Mouse (Mus musculus) T-cell, adult 2 months (primary cell): Measurements from ENCODE around the gene Tmed1.
"Not testable (repeated sequence)": the region's sequence is repeated elsewhere in the genome, so short reads cannot be mapped to it uniquely, and the experiment has no call there.

Experiments used
- DNase-seq: peaks from one replicate; pipeline ENCODE4 v3.0.0; 2022; ENCODE audit warnings: low spot score

The Tmed1 gene

GRCm38 (mm10) chr9:21525937-21526633 is 16.0 kb upstream of the Tmed1 start, which contains the start of gene AB124611:
Gene AB124611, plus strand, starts transcription at chr9:21526176.
- peak; percentile 59 for DNase-seq

- no peak for DNase-seq
Observed at GRCm38 (mm10) chr9:21525142-21525936, 15.3 kb upstream of the Tmed1 start.

- not testable (repeated sequence) for DNase-seq
Observed at GRCm38 (mm10) chr9:21518690-21519089, 8.6 kb upstream of the Tmed1 start.

GRCm38 (mm10) chr9:21517947-21518495 is 8.0 kb upstream of the Tmed1 start:
- DNase-seq = no peak

GRCm38 (mm10) chr9:21513466-21513865 is 3.4 kb upstream of the Tmed1 start:
- no peak for DNase-seq

- no peak for DNase-seq
Observed at GRCm38 (mm10) chr9:21511052-21511451, 1.0 kb upstream of the Tmed1 start.

GRCm38 (mm10) chr9:21510689-21511015 is 600 bp upstream of the Tmed1 start:
- DNase-seq = no peak

- no peak for DNase-seq
Observed at GRCm38 (mm10) chr9:21508871-21509404, 1.1 kb downstream of the Tmed1 start.

- DNase-seq = no peak
Observed at GRCm38 (mm10) chr9:21507753-21508430, 2.2 kb downstream of the Tmed1 start.

- DNase-seq = no peak
Observed at GRCm38 (mm10) chr9:21505767-21506166, 4.3 kb downstream of the Tmed1 start.

GRCm38 (mm10) chr9:21503352-21503751 is 6.7 kb downstream of the Tmed1 start:
- no peak for DNase-seq

GRCm38 (mm10) chr9:21498284-21498902 is 11.7 kb downstream of the Tmed1 start:
- DNase-seq = no peak

- no peak for DNase-seq
Observed at GRCm38 (mm10) chr9:21497664-21498063, 12.4 kb downstream of the Tmed1 start.

- no peak for DNase-seq
Observed at GRCm38 (mm10) chr9:21497050-21497542, 13.0 kb downstream of the Tmed1 start.

GRCm38 (mm10) chr9:21496308-21497049 is 13.6 kb downstream of the Tmed1 start:
- DNase-seq = no peak

GRCm38 (mm10) chr9:21494726-21495125 is 15.3 kb downstream of the Tmed1 start:
- no peak for DNase-seq

- DNase-seq = no peak
Observed at GRCm38 (mm10) chr9:21493907-21494306, 16.1 kb downstream of the Tmed1 start.

- no peak for DNase-seq
Observed at GRCm38 (mm10) chr9:21490696-21491095, 19.4 kb downstream of the Tmed1 start.

GRCm38 (mm10) chr9:21488246-21488645 is 21.8 kb downstream of the Tmed1 start:
- DNase-seq = not testable (repeated sequence)

GRCm38 (mm10) chr9:21484065-21484464 is 26.0 kb downstream of the Tmed1 start:
- DNase-seq = no peak

- no peak for DNase-seq
Observed at GRCm38 (mm10) chr9:21477707-21478106, 32.3 kb downstream of the Tmed1 start.
